Mouse (Mus musculus): ENCODE measurements around the gene Spin2-ps6. TPM values are rescaled to one million over a fixed set of nuclear protein-coding genes. Genes with fewer than 3 reads are reported as not detected.
"Not testable (repeated sequence)": the region's sequence is repeated elsewhere in the genome, so short reads cannot be mapped to it uniquely, and the experiment has no call there.

The Spin2-ps6 gene
- not detected in 2 replicates for polyA plus RNA-seq (2012; ENCODE audit: insufficient read depth, low replicate concordance)

GRCm38 (mm10) chrX:33234569-33234968, at the start of gene Spin2-ps6:
Gene Spin2-ps6 (plus strand): TSS chrX:33234869.
- not testable (repeated sequence) for H3K36me3 ChIP-seq (replicated peaks; ENCODE audit: low read length); H3K27me3 ChIP-seq (replicated peaks); H3K4me3 ChIP-seq (replicated peaks); H3K4me1 ChIP-seq; H3K9me3 ChIP-seq

Other genes with a start within 250 kb of the Spin2-ps6 start
- gene Btbd35f12, start 78.5 kb downstream of the Spin2-ps6 start, polyA plus RNA-seq (2012; ENCODE audit: insufficient read depth, low replicate concordance), result not detected in 2 replicates